26 mouse cellular contexts compared by ENCODE assay signal in genomic region chr10:54182670-54183069, GRCm38 (mm10).
DNase-seq lines count a peak whose midpoint lies in the region; ATAC-seq and TF ChIP-seq lines count a peak whose summit lies in the region.
"Had no signal": no experiment of that assay in that cellular context is flagged by ENCODE, and none has a peak within 500 bp of the region (broad histone marks: within the 10 kb centered on the region; RNA-seq: fewer than 3 reads in every experiment).

No protein-coding gene starts in this region.

- H3K9ac ChIP-seq in intestine, postnatal 0 days (ENCODE audit: low read depth, low read length) = no peak overlapping the region
- H3K9ac ChIP-seq: embryonic facial prominence, embryonic 12.5 days; forebrain, embryonic 12.5 days; heart, embryonic 15.5 days; limb, embryonic 12.5 days; liver, embryonic 12.5 days; midbrain, embryonic 12.5 days; neural tube, embryonic 12.5 days; stomach, embryonic 15.5 days had no signal

- peak; percentile 17 for DNase-seq in kidney, postnatal 14 days
- no peak for DNase-seq in kidney, adult 18-20 months
- DNase-seq in brain, adult 2 months (ENCODE audit: low read depth, low spot score) = peak; percentile 34
- peak; percentile 3 for DNase-seq in cerebellum, adult 11 months
- DNase-seq in cerebellum, postnatal 14 days = peak; percentile 73 to 88
- DNase-seq: adrenal gland, postnatal 10 days; gastrocnemius, adult 2 months; heart, postnatal 36 days; kidney, adult 8-10 months; kidney, postnatal 25 days; lung, adult 2 months; thymus, adult 18-20 months; thymus, postnatal 36 days had no signal

- no peaks in the 10 kb centered on the region for H3K9me3 ChIP-seq in intestine, postnatal 0 days (ENCODE audit: control insufficient read depth)
- H3K9me3 ChIP-seq: embryonic facial prominence, embryonic 12.5 days; forebrain, embryonic 12.5 days; heart, embryonic 15.5 days; limb, embryonic 12.5 days; liver, embryonic 12.5 days; midbrain, embryonic 12.5 days; neural tube, embryonic 12.5 days; stomach, embryonic 15.5 days had no signal

- H3K36me3 ChIP-seq in intestine, postnatal 0 days (ENCODE audit: control insufficient read depth, insufficient read depth) = no peaks in the 10 kb centered on the region
- H3K36me3 ChIP-seq: embryonic facial prominence, embryonic 12.5 days; forebrain, embryonic 12.5 days; heart, embryonic 15.5 days; limb, embryonic 12.5 days; liver, embryonic 12.5 days; midbrain, embryonic 12.5 days; neural tube, embryonic 12.5 days; stomach, embryonic 15.5 days had no signal

- no peaks in the 10 kb centered on the region for H3K4me1 ChIP-seq in intestine, postnatal 0 days (replicated peaks; ENCODE audit: control insufficient read depth, insufficient read depth, low read length)
- H3K4me1 ChIP-seq: embryonic facial prominence, embryonic 12.5 days; forebrain, embryonic 12.5 days; heart, embryonic 15.5 days; liver, embryonic 12.5 days; midbrain, embryonic 12.5 days; neural tube, embryonic 12.5 days; stomach, embryonic 15.5 days had no signal

- no peak overlapping the region for H3K27ac ChIP-seq in intestine, postnatal 0 days (ENCODE audit: low read depth, low read length)
- H3K27ac ChIP-seq: embryonic facial prominence, embryonic 12.5 days; forebrain, embryonic 12.5 days; gastrocnemius, adult 2 months; heart, embryonic 15.5 days; layer of hippocampus, adult 2 months; limb, embryonic 12.5 days; liver, embryonic 12.5 days; midbrain, embryonic 12.5 days; neural tube, embryonic 12.5 days; stomach, embryonic 15.5 days had no signal

- TF ChIP-seq CTCF in intestine, postnatal 0 days (IDR thresholded peaks at IDR 0.05; ENCODE audit: low read depth) = no peak

- 87% methylated on average over 1 of the region's 1 CpGs for WGBS in intestine, postnatal 0 days

- ATAC-seq in monocyte, adult 5-6 weeks (replicated peaks; ENCODE audit: insufficient number of reproducible peaks, low FRiP score, low TSS enrichment, poor library complexity, severe bottlenecking) = no peak
- ATAC-seq in intestine, postnatal 0 days = no peak
- ATAC-seq: activated CD4-positive, CD25-positive, alpha-beta regulatory T cell, adult 4 months; liver, embryonic 12.5 days had no signal

- no peak overlapping the region for H3K4me2 ChIP-seq in intestine, postnatal 0 days (replicated peaks; ENCODE audit: low read depth)
- H3K4me2 ChIP-seq: embryonic facial prominence, embryonic 12.5 days; forebrain, embryonic 12.5 days; heart, embryonic 15.5 days; limb, embryonic 12.5 days; liver, embryonic 12.5 days; midbrain, embryonic 12.5 days; neural tube, embryonic 12.5 days; stomach, embryonic 15.5 days had no signal

- H3K27me3 ChIP-seq in intestine, postnatal 0 days (replicated peaks; ENCODE audit: control insufficient read depth, insufficient read depth, low read length) = no peaks in the 10 kb centered on the region
- H3K27me3 ChIP-seq: embryonic facial prominence, embryonic 12.5 days; forebrain, embryonic 12.5 days; heart, embryonic 15.5 days; limb, embryonic 12.5 days; liver, embryonic 12.5 days; midbrain, embryonic 12.5 days; neural tube, embryonic 12.5 days; stomach, embryonic 15.5 days had no signal

- no peak overlapping the region for H3K4me3 ChIP-seq in intestine, postnatal 0 days (ENCODE audit: low read depth, low read length)
- H3K4me3 ChIP-seq: embryonic facial prominence, embryonic 12.5 days; erythroblast, embryonic 14.5 days; forebrain, embryonic 12.5 days; gastrocnemius, adult 2 months; heart, embryonic 15.5 days; layer of hippocampus, adult 2 months; limb, embryonic 12.5 days; liver, embryonic 12.5 days; midbrain, embryonic 12.5 days; neural tube, embryonic 12.5 days; stomach, embryonic 15.5 days had no signal
